Mouse (Mus musculus) stomach, embryonic 14.5 days (tissue): Measurements from ENCODE around the gene Gch1. TPM values are rescaled to one million over a fixed set of nuclear protein-coding genes. Genes with fewer than 3 reads are reported as not detected.

Source experiments
- ATAC-seq: fragments of 200-750 bp; cut with Nextera tagmentation; 2 replicates; pipeline ENCODE4 v1.8.0; 2017; ENCODE audit warnings: low read depth, moderate TSS enrichment; ENCODE audit not compliant: insufficient number of reproducible peaks, insufficient read depth, low FRiP score
- H3K27ac ChIP-seq: fragments of 300-500 bp; sonication (generic); 2 replicates; pipeline ENCODE4 v1.5.1; 2014; ENCODE audit warnings: mild to moderate bottlenecking, low read length, moderate library complexity, mixed read lengths
- H3K27me3 ChIP-seq: fragments of 300-500 bp; sonication (generic); 2 replicates; pipeline ENCODE4 v1.6.1; 2014; ENCODE audit warnings: low read length, control low read depth, mixed read lengths; ENCODE audit not compliant: control insufficient read depth, insufficient read depth
- H3K36me3 ChIP-seq: fragments of 300-500 bp; sonication (generic); 2 replicates; pipeline ENCODE4 v1.6.1; 2014; ENCODE audit warnings: mild to moderate bottlenecking, control low read depth, low read length, moderate library complexity, mixed read lengths; ENCODE audit not compliant: control insufficient read depth, insufficient read depth
- H3K4me1 ChIP-seq: fragments of 300-500 bp; sonication (generic); 2 replicates; pipeline ENCODE4 v1.6.1; 2014; ENCODE audit warnings: low read length, control low read depth, mixed read lengths; ENCODE audit not compliant: control insufficient read depth, insufficient read depth
- H3K4me2 ChIP-seq: fragments of 300-500 bp; sonication (generic); replicated peaks from 2 replicates; pipeline ENCODE4 v1.6.1; 2014; ENCODE audit warnings: low read depth, low read length, control low read depth
- H3K4me3 ChIP-seq: fragments of 300-500 bp; sonication (generic); 2 replicates; pipeline ENCODE4 v1.5.1; 2014; ENCODE audit warnings: low read depth, low read length, control low read depth
- H3K9ac ChIP-seq: fragments of 300-500 bp; sonication (generic); replicated peaks from 2 replicates; pipeline ENCODE4 v1.6.1; 2014; ENCODE audit warnings: low read depth, mild to moderate bottlenecking, control low read depth, low read length, moderate library complexity, mixed read lengths
- H3K9me3 ChIP-seq: fragments of 300-500 bp; sonication (generic); 2 replicates; pipeline ENCODE4 v1.6.1; 2016; ENCODE audit warnings: low read depth, low read length, control low read depth; ENCODE audit not compliant: control insufficient read depth
- WGBS: fragments of 180-500 bp; shearing (Covaris S2); extraction: QIAGEN DNeasy Blood & Tissue Kit; methylation state at CpG from one replicate; pipeline ENCODE4 v1.1.7; 2014; 5-methylcytosine and 5-hydroxymethylcytosine counted together
- polyA plus RNA-seq: library from polyadenylated mRNA; unstranded; fragments of >200 nt; fragmentation: Nextera tagmentation; extraction: Ambion mirVana; gene quantifications from 2 replicates; pipeline ENCODE4 v1.2.1, GENCODE M21; 2014

Gch1 gene
- polyA plus RNA-seq, 1 experiment from 2014 or later = 4.5 TPM

- no peak overlapping the region for H3K4me3 ChIP-seq
- no peaks in the 10 kb centered on the region for H3K27me3 ChIP-seq
- no peak overlapping the region for H3K4me2 ChIP-seq
- 79% methylated on average over 10 of the region's 10 CpGs for WGBS
- H3K36me3 ChIP-seq = no peaks in the 10 kb centered on the region
- H3K4me1 ChIP-seq = no peaks in the 10 kb centered on the region
- ATAC-seq = no peak
- H3K27ac ChIP-seq = no peak overlapping the region
- no peaks in the 10 kb centered on the region for H3K9me3 ChIP-seq
- no peak overlapping the region for H3K9ac ChIP-seq
Observed at GRCm38 (mm10) chr14:47224476-47225325, 35.5 kb upstream of the Gch1 start.

- Histone ChIP-seq H3K4me3 (no peak overlapping the region), H3K27ac (no peak overlapping the region), H3K9me3 (no peaks in the 10 kb centered on the region), H3K4me2 (no peak overlapping the region), H3K27me3 (no peaks in the 10 kb centered on the region), H3K9ac (no peak overlapping the region), H3K4me1 (no peaks in the 10 kb centered on the region), H3K36me3 (no peaks in the 10 kb centered on the region)
- 64% methylated on average over 11 of the region's 11 CpGs for WGBS
- no peak for ATAC-seq
Observed at GRCm38 (mm10) chr14:47222631-47223450, 33.6 kb upstream of the Gch1 start.

GRCm38 (mm10) chr14:47221567-47221966 is 32.4 kb upstream of the Gch1 start:
- H3K9ac ChIP-seq = no peak overlapping the region
- no peak overlapping the region for H3K4me2 ChIP-seq
- no peaks in the 10 kb centered on the region for H3K27me3 ChIP-seq
- H3K27ac ChIP-seq = no peak overlapping the region
- 77% methylated on average over 11 of the region's 11 CpGs for WGBS
- H3K36me3 ChIP-seq = no peaks in the 10 kb centered on the region
- ATAC-seq = no peak
- no peak overlapping the region for H3K4me3 ChIP-seq
- H3K4me1 ChIP-seq = no peaks in the 10 kb centered on the region
- H3K9me3 ChIP-seq = no peaks in the 10 kb centered on the region

- 75% methylated on average over 8 of the region's 8 CpGs for WGBS
- H3K27me3 ChIP-seq = no peaks in the 10 kb centered on the region
- no peaks in the 10 kb centered on the region for H3K36me3 ChIP-seq
- no peaks in the 10 kb centered on the region for H3K9me3 ChIP-seq
- no peak for ATAC-seq
- no peak overlapping the region for H3K4me2 ChIP-seq
- no peak overlapping the region for H3K4me3 ChIP-seq
- H3K4me1 ChIP-seq = no peaks in the 10 kb centered on the region
- no peak overlapping the region for H3K27ac ChIP-seq
- H3K9ac ChIP-seq = no peak overlapping the region
Observed at GRCm38 (mm10) chr14:47220231-47221025, 31.2 kb upstream of the Gch1 start.

- Histone ChIP-seq H3K9me3 (no peaks in the 10 kb centered on the region), H3K27ac (no peak overlapping the region), H3K4me1 (no peaks in the 10 kb centered on the region), H3K27me3 (no peaks in the 10 kb centered on the region), H3K9ac (no peak overlapping the region), H3K4me2 (no peak overlapping the region), H3K36me3 (no peaks in the 10 kb centered on the region), H3K4me3 (no peak overlapping the region)
- no peak for ATAC-seq
- 82% methylated on average over 9 of the region's 9 CpGs for WGBS
Observed at GRCm38 (mm10) chr14:47218766-47219606, 29.8 kb upstream of the Gch1 start.

- H3K4me3 ChIP-seq = no peak overlapping the region
- H3K4me2 ChIP-seq = no peak overlapping the region
- 89% methylated on average over 2 of the region's 2 CpGs for WGBS
- H3K9ac ChIP-seq = no peak overlapping the region
- no peak overlapping the region for H3K27ac ChIP-seq
- H3K4me1 ChIP-seq = no peaks in the 10 kb centered on the region
- no peaks in the 10 kb centered on the region for H3K36me3 ChIP-seq
- no peaks in the 10 kb centered on the region for H3K27me3 ChIP-seq
- no peak for ATAC-seq
- no peaks in the 10 kb centered on the region for H3K9me3 ChIP-seq
Observed at GRCm38 (mm10) chr14:47216541-47216940, 27.3 kb upstream of the Gch1 start.

- Histone ChIP-seq H3K4me1 (no peaks in the 10 kb centered on the region), H3K9ac (no peak overlapping the region), H3K4me3 (no peak overlapping the region), H3K27ac (no peak overlapping the region), H3K9me3 (no peaks in the 10 kb centered on the region), H3K27me3 (no peaks in the 10 kb centered on the region), H3K36me3 (no peaks in the 10 kb centered on the region), H3K4me2 (no peak overlapping the region)
- ATAC-seq = no peak
- WGBS = 63% methylated on average over 5 of the region's 5 CpGs
Observed at GRCm38 (mm10) chr14:47214367-47214766, 25.2 kb upstream of the Gch1 start.
